15 mouse cellular contexts compared by ENCODE assay signal in genomic region chr9:29533556-29533955, GRCm38 (mm10).
"Had no signal": no experiment of that assay in that cellular context is flagged by ENCODE, and none has a peak within 500 bp of the region (broad histone marks: within the 10 kb centered on the region; RNA-seq: fewer than 3 reads in every experiment).

No protein-coding gene starts in this region.

- H3K4me1 ChIP-seq: stomach, embryonic 15.5 days had no signal

- H3K27ac ChIP-seq: kidney, postnatal 0 days; limb, embryonic 13.5 days; liver, embryonic 14.5 days; neural tube, embryonic 15.5 days; stomach, embryonic 15.5 days had no signal

- DNase-seq: kidney, adult 8-10 months; kidney, postnatal 36 days; layer of hippocampus, adult 9-11 months; layer of hippocampus, postnatal 36 days; left cerebral cortex, postnatal 4 days; lung, adult 2 months; lung, postnatal 36 days; thymus, adult 2 months; thymus, postnatal 36 days had no signal

- H3K27me3 ChIP-seq: neural tube, embryonic 15.5 days; stomach, embryonic 15.5 days had no signal

- H3K4me3 ChIP-seq: limb, embryonic 13.5 days; myocyte; neural tube, embryonic 15.5 days; stomach, embryonic 15.5 days had no signal
